Mouse (Mus musculus): ENCODE measurements around the gene Pdrg1. TPM values are rescaled to one million over a fixed set of nuclear protein-coding genes. Genes with fewer than 3 reads are reported as not detected.

The Pdrg1 gene
- 18.2 TPM for polyA plus RNA-seq (2014; fragmentation: Illumina TruSeq; extraction: RNeasy Lipid Tissue Mini Kit (QIAGEN cat#74804); ENCODE audit: low replicate concordance)

DNA sequence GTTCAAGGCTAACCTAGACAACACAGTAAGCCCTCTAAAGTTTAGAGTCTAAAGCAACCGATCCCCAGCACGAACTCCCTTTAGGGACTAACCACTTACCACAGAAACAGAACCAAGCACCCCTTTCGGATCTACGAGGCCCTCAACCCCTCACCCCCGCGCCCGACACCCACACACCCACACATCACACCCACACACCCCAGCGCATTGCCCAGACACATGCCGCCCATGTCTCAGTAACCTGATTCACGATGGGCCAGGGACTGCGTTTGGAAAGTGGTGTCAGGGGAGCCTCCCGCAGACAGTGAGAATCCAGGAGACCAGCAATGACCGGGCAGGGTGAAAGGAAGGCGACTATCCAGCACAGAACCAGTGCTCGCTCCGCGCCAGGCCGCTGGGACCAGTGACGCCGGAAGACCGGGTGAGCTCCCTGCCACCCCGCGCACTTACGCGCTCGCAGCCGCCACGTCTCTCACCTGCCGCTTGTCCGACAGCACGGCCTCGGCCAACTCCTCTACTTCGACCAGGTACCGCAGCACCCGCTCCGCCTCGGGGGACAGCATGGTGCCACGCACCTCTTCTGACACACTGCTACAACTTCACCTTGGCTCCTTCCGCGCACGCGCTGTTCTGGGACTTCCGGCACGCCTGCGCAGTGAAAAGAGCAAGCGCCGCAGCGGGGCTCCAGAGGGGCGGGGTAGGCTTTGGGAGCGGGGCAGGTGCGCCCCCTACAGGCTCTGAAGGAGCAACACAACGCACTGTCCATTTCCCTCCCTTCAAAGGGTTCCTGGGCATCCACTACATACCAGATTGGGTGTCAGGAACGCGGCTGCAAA is at the start of gene Pdrg1:
Gene Pdrg1, minus strand, starts transcription at position 670 of the 836 bp plus-strand sequence.

DNA sequence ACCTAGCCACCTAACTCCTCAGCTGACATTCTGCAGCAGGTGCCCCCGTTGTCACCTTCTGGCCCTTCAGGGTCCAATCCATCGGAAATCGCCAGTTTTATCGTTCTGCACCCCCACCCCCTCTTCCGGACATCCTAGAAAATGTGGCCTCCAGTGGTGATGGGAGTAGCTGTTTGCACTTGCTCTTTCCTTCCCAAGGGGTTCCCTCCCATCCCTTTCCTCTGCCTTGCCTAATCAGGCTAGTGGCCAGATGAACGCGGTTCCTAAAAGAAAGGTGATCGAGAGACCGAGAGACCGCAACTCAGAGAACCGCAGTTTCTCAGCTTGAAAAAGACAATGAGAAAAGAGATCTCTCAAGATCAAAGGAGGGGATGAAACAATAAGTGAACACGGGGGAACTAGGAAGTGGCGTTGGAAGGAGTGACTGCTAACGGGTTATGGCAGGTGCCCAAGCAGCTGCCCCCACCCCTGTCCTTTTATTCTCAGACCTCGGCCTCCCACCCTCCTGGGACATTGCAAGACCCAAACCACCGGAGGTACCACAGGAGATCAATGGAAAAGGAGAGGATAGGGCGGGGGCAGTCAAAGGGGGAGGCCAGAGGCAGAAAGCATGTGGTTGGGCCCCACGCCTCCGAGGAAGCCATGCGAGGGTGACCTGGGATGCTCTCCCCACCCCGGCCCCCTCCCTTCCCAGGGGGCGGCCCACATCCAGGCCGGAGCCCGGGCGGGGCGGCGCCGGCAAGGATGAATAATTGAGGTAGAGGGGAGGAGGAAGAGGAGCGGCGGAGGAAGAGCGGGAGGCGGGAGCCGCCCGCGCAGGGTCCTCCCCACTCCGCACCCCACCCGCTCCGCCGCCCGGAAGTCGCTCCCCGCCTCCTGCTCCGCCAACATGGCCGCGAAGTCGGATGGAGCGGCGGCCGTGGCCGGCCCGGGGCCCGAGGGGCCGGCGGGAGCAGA is 16.2 kb upstream of the Pdrg1 start, which contains the start of gene Xkr7:
Gene Xkr7, plus strand, starts transcription at position 727 of the 957 bp plus-strand sequence.

DNA sequence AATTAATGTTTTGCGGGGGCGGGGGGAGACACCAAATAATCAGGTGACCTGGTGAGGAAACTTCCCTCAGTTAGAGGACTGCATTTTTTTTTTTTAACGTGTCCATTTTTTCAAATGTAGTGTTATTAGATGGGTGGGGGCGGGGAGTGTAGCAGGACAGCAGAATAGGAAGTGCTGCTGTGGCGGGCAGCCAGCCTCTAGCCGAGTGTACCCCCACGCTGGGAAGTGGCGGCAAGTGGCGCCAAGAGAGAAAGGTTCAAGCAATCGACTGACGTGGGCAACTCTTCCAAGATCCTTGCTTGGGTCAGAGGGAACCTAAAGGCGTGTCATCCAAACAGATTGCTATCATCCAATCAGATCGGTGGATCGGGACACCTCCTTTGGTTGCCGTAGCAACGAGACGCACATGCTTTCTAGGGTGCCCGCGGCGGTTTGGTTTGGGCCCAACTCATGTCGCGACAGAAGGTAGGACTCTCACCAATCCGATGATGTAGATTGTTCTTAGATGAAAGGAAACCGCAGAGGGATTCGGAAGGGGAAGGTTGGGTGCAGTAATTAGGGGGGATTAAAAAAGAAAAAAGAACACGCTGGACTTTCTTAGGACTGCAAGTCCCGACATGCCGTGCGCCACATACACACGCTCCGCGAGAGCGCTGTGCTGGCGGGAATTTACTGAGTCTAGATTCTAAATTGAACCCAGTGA is 53.0 kb downstream of the Pdrg1 start, which contains the start of gene Ttll9:
Gene Ttll9, plus strand, starts transcription at position 395 of the 703 bp plus-strand sequence.

Other genes starting within 250 kb of the Pdrg1 start
- gene Bcl2l1, start 183.7 kb downstream of the Pdrg1 start, polyA plus RNA-seq (2014; fragmentation: Illumina TruSeq; extraction: RNeasy Lipid Tissue Mini Kit (QIAGEN cat#74804); ENCODE audit: low replicate concordance): 8.1 TPM
- gene Tpx2, start 167.5 kb downstream of the Pdrg1 start, polyA plus RNA-seq (2014; fragmentation: Illumina TruSeq; extraction: RNeasy Lipid Tissue Mini Kit (QIAGEN cat#74804); ENCODE audit: low replicate concordance): 13.3 TPM
- gene Mylk2, start 104.1 kb downstream of the Pdrg1 start, polyA plus RNA-seq (2014; fragmentation: Illumina TruSeq; extraction: RNeasy Lipid Tissue Mini Kit (QIAGEN cat#74804); ENCODE audit: low replicate concordance): not detected
- gene Foxs1, start 82.2 kb downstream of the Pdrg1 start, polyA plus RNA-seq (2014; fragmentation: Illumina TruSeq; extraction: RNeasy Lipid Tissue Mini Kit (QIAGEN cat#74804); ENCODE audit: low replicate concordance): not detected
- gene Dusp15, start 63.7 kb downstream of the Pdrg1 start, polyA plus RNA-seq (2014; fragmentation: Illumina TruSeq; extraction: RNeasy Lipid Tissue Mini Kit (QIAGEN cat#74804); ENCODE audit: low replicate concordance): not detected
- not detected for gene Ttll9, start 52.9 kb downstream of the Pdrg1 start, polyA plus RNA-seq (2014; fragmentation: Illumina TruSeq; extraction: RNeasy Lipid Tissue Mini Kit (QIAGEN cat#74804); ENCODE audit: low replicate concordance)
- not detected for gene Xkr7, start 16.4 kb upstream of the Pdrg1 start, polyA plus RNA-seq (2014; fragmentation: Illumina TruSeq; extraction: RNeasy Lipid Tissue Mini Kit (QIAGEN cat#74804); ENCODE audit: low replicate concordance)
- 0.52 TPM for gene Ccm2l, start 50.5 kb upstream of the Pdrg1 start, polyA plus RNA-seq (2014; fragmentation: Illumina TruSeq; extraction: RNeasy Lipid Tissue Mini Kit (QIAGEN cat#74804); ENCODE audit: low replicate concordance)
- 0.71 TPM for gene Hck, start 93.0 kb upstream of the Pdrg1 start, polyA plus RNA-seq (2014; fragmentation: Illumina TruSeq; extraction: RNeasy Lipid Tissue Mini Kit (QIAGEN cat#74804); ENCODE audit: low replicate concordance)
- 16.5 TPM for gene Tm9sf4, start 145.9 kb upstream of the Pdrg1 start, polyA plus RNA-seq (2014; fragmentation: Illumina TruSeq; extraction: RNeasy Lipid Tissue Mini Kit (QIAGEN cat#74804); ENCODE audit: low replicate concordance)
- 1.2 TPM for gene Tspyl3, start 210.0 kb upstream of the Pdrg1 start, polyA plus RNA-seq (2014; fragmentation: Illumina TruSeq; extraction: RNeasy Lipid Tissue Mini Kit (QIAGEN cat#74804); ENCODE audit: low replicate concordance)
- gene Plagl2, start 226.0 kb upstream of the Pdrg1 start, polyA plus RNA-seq (2014; fragmentation: Illumina TruSeq; extraction: RNeasy Lipid Tissue Mini Kit (QIAGEN cat#74804); ENCODE audit: low replicate concordance): 15.3 TPM
- 10.2 TPM for gene Pofut1, start 226.1 kb upstream of the Pdrg1 start, polyA plus RNA-seq (2014; fragmentation: Illumina TruSeq; extraction: RNeasy Lipid Tissue Mini Kit (QIAGEN cat#74804); ENCODE audit: low replicate concordance)

Measured in small intestine, adult 10 weeks (tissue).